Mouse (Mus musculus) fibroblast of lung, adult 2 months (primary cell): Measurements from ENCODE around the gene Rhoa.
"Not testable (repeated sequence)": the region's sequence is repeated elsewhere in the genome, so short reads cannot be mapped to it uniquely, and the experiment has no call there.

Source experiments
- DNase-seq: peaks from one replicate; pipeline ENCODE4 v3.0.0-alpha.2; 2011; ENCODE audit warnings: low read depth

Gene Rhoa

DNA sequence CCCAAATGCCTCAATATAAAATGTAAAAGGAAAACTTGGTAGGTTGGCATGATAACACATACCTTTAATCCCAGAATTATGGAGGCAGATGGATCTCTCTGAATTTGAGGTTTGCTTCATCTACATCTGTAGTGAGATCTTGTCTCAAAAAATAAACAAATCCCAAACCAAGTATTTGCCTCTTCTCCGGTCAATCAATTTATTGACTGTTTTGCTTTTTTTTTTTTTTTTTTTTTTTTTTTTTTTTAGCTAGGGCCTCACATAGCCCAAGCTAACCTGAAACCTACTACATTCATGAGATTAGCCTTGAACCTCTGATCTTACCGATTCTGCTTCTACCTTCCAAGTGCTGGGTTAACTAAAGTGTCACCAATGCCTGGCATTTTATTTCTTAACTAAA is 16.6 kb upstream of the Rhoa start:
- DNase-seq, result no peak

DNA sequence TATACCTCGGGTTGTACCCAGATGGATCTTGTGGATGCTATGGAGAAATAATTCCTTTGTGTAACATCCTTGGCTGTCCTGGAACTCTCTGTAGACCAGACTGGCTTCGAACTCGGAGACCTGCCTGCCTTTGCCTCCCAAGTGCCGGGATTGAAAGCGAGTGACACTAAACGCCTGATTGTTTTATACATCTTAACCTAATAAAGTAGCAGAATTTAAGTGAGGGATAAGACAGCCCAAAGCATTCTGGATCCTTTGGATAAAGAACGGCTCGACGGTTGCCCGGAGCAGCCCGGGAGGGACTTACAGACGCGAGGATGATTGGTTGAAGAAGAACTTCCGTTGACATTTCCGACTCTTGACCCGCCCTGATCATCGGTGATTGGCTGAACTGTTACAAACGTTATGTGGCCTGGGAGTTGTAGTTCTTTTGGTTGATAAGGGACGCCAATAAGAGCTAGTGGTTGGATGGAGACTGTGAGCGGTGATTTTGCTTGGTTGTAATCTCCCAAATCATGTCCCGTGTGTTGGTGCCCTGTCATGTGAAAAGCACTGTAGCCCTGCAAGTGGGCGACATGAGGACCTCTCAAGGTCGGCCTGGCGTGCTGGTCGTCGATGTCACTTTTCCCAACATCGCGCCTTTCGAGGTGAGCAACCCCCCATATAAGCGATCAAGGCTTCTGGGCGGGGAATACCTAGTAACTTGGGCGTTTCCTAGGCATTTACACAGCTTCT is 15.7 kb upstream of the Rhoa start, which contains the start of gene Nicn1:
Gene Nicn1, plus strand, starts transcription at position 414 of the 735 bp plus-strand sequence.
- peak; percentile 98 for DNase-seq

DNA sequence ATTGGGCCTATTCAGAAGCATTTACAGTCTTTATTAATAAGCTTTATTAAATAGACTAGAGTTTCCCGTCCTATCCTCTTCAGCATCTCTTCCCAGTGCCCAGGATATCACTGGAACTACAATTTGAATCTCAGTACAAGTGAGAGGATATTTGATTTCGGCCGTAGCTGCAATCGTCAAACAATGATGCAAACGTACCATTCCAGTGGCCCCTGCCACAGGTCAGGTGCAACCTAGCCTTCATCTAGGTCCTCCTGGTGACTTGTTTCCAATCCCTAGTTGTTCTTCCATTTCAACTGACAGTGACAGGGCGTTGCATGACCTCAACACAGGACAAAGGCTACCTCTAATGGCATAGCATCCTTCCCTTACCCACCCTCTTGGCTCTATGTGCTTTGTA is 15.2 kb upstream of the Rhoa start:
- no peak for DNase-seq

DNA sequence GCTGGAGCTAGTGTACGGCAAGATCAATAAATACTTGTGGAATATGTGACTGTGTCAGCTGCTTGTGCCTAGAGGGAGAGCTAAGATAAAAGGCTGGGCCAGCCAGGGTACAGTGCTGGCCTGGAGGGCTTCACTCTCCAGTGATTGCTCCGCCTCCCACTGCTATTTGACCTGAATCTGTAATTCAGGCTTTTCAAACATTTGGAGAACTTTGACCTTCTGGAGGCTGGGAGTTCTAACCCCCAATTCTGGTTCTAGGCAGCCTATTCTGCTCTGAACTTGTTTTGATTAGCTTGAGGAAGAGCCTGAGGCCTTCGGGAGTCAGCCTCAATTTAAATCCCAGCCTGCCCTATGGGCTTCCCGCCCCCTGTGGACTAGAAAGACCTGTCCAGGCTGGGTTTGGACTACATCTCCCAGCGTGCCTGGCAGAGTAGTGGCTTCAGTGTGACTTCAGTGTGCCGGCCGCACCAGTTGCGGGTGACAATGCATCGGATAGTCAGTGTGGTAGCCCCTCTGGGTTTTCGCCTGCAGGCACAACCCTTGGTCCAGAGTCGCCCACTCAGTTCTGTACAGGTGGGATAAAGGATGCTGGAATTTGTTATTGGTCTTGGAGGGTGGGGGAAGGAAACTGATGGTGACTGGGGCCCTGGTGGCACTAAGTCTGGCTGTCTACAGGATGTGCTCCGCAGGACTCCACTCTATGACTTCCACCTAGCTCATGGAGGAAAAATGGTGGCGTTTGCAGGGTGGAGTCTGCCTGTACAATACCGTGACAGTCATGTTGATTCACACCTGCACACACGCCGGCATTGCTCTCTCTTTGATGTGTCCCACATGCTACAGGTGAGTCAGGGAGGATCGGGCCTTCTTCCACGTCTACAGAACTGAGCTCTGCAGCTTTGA is 9.2 kb upstream of the Rhoa start, which contains the start of gene Amt:
Gene Amt, plus strand, starts transcription at position 401 of the 903 bp plus-strand sequence.
- DNase-seq, result no peak

GRCm38 (mm10) chr9:108301853-108302252 is 4.1 kb upstream of the Rhoa start:
- DNase-seq, result no peak

- DNase-seq, result no peak
Observed at GRCm38 (mm10) chr9:108304716-108305115, 1.2 kb upstream of the Rhoa start.

- DNase-seq, result no peak
Observed at GRCm38 (mm10) chr9:108305170-108305569, 759 bp upstream of the Rhoa start.

DNA sequence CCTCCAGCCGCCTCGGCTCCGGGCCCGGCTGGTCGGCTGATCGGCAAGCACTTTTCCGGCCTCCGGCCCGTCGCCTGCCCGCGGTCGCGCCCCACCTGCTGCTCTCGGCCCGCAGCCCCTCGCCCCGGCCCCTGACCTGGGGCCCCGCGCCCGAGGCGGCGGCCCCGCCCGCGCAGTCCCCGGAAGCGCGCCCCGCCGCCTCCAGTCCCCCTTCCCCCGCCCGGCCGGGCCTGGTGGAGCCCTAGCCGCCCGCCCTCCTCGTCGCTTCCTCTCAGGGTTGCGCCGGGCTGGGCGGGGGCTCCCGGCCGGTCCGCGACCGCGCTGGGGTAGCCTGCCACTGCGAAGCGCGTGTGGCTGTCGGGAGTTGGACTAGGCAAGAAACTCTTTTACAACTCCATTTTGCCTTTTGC is 647 bp downstream of the Rhoa start:
- DNase-seq, result no peak

DNA sequence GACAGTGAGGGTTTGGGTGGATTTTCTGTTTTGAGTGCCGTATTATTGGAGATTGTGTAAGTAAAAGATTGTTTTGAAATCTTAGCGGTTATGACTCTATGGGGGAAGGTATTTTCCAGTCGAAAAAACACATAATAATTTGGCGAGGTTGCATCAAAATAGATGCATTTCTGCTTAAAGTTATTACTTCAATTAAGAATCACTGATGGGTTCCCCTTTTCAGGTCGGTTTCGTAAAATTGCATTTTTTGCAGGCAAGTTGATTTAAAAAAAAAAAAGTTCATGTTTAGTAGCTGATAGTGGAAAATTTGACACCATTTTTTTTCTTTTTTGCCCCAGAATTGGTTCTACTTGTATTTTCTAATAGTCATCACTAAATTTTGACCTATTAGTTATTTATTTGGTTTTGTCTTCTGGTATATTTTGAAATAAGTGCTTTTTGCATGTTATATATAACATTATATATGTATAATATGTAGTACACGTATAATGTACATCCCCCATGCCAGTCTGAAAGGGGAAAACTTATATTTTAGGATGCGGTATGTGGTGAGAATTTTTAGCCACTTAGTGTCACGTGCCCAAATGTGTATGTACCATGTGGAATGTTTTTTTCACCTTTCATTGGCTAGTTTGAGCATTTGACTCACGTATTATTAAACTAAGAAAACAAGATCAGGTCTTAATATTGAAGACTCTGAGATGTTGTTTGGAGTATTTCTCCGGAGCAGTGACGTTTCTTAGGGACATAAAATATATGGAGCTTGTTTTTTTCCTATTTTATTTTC is 1.3 kb downstream of the Rhoa start:
- no peak for DNase-seq

DNA sequence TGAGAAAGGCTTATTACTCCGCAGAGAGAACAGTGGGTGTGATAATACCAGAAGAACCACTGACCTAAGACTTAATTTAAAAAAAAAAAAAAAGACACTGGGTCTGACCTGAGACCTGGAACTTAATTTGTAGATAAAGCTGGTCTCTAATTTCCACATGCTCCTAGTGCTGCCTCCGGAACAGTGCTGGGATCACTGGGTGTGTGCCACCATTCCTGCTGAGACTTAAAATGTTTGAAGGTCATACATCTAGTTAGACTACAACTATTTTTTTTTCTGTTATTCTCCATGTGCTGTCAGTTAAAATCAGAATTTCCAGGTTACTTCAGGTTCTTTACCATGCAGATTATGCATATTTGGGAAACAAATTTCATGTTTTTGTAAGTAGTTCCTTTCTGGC is 2.2 kb downstream of the Rhoa start:
- DNase-seq, result no peak

GRCm38 (mm10) chr9:108317572-108317971 is 11.6 kb downstream of the Rhoa start:
- no peak for DNase-seq

DNA sequence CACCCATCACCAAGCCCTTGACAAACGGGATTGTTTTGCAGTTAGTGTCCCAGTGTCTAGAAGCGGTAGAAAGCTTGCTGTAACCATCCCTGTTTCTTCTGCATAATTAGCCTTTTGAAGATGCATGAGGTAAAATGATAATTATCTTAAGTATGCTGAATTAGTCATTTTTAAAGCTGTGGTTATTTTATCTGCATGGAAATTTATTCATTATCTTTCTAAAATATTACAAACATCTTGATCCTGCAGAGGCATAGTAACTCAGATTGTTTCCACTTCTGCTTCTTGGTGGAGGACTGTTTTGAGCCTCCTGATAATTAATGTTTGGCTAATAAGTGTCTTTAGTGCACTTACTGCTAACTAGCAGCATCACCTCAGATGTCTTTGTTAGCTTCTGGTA is 12.5 kb downstream of the Rhoa start:
- DNase-seq, result no peak

GRCm38 (mm10) chr9:108322054-108322453 is 16.1 kb downstream of the Rhoa start:
- DNase-seq, result not testable (repeated sequence)

DNA sequence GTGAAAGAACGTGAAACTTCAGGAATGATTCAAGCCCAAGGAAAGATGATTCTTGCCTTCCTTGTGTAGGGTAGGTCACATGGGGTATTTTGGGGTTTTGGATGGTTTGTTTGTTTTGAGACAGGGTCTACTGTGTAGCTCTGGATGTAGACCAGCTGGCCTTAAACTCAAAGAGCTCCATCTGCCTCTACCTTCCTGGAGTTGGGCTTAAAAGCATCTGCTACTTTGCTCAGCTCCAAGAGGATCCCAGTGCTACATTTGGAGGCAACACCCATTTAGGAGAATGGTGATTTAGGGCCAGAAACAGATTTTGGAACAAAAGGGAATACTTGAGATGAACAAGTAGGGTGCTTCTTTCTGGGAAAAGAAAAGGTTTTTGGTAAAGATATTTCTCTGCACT is 18.9 kb downstream of the Rhoa start:
- no peak for DNase-seq

- DNase-seq, result no peak
Observed at GRCm38 (mm10) chr9:108325811-108326210, 19.9 kb downstream of the Rhoa start.

- no peak for DNase-seq
Observed at GRCm38 (mm10) chr9:108337848-108338550, 32.1 kb downstream of the Rhoa start.

DNA sequence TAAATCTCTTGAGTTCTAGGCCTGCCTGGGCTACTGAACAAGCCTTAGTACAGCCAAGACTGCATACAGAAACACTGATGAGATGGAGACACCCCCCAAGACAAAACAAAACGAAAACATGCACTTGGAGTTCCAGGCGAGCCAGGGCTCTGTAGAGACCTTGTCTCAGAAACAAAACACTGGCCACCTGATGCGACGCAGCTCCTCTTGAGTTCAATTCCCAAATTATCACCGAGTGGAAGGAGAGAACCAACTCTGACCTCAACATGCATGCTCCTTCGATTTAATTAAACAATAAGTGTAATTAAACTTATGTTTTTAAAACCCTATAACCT is 32.6 kb downstream of the Rhoa start:
- no peak for DNase-seq

- DNase-seq, result peak; percentile 87
Observed at GRCm38 (mm10) chr9:108338886-108339781, 33.2 kb downstream of the Rhoa start, which contains the start of gene Gpx1. TSS of gene Gpx1 (plus strand) at chr9:108338903.

GRCm38 (mm10) chr9:108339886-108340257 is 33.9 kb downstream of the Rhoa start:
- no peak for DNase-seq

DNA sequence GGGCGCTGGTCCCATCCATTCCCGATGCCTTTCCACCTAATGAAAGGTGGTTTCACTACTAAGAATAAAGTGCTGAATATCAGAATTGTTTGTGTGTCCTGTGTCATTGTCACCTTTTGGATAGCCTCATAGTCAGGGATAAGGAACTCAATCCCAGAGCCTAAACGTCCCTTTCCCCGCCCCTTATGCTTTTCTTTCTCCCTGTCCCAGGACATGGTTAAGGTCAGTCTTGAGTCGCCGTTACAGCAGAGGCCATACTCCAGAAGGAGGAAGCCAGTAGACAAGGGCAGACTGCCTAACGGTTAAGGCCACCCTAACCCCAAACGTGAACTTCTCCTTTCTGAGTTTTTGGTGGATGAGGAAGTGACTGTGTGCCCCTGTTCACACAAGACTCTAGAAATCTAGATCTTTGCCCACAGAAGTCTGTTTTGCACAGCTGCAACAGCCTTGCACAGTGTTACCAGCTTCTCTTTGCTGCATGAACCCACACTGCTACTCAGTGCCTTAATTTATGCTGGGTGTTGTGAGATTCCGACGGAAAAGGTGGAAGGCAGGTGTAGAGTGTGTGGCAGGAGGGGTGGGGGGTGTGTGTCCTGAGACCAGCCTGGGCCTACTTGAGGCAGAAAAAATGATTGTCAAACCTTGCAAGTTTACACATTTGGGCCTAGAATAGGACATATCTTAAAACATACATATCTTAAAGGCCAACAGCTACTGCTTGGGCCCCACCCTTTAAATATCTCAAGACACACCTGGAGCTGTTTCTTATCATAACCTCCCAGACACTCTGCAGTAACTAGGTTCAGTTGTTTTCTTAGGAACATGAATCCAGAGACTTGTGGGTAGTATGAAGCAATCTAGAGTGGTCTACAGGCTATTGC is 34.6 kb downstream of the Rhoa start:
- DNase-seq, result no peak
